Mouse (Mus musculus) heart, adult 2 months (tissue): ENCODE data around the gene Il1r1. TPM values are rescaled to one million over a fixed set of nuclear protein-coding genes. Genes with fewer than 3 reads are reported as not detected.
A peak's percentile ranks its signal among the peaks of the same experiment; 100 is the strongest.

ENCODE experiments used
- DNase-seq, 2 experiments: peaks; one replicate each; pipeline ENCODE4 v3.0.0; 2021
- H3K27ac ChIP-seq: fragments of 200-600 bp; 2 replicates; pipeline ENCODE4 v1.8.1; 2022
- H3K27me3 ChIP-seq: fragments of 200-500 bp; 2 replicates; pipeline ENCODE4 v1.6.1; 2012; ENCODE audit warnings: mild to moderate bottlenecking, low read length, inconsistent platforms, mixed read lengths; ENCODE audit not compliant: control insufficient read depth, insufficient read depth
- H3K36me3 ChIP-seq: fragments of 200-500 bp; 2 replicates; pipeline ENCODE4 v1.6.1; 2012; ENCODE audit warnings: low read length, inconsistent platforms; ENCODE audit not compliant: control insufficient read depth, insufficient read depth
- H3K4me1 ChIP-seq: fragments of 200-500 bp; 2 replicates; pipeline ENCODE4 v1.6.1; 2011; ENCODE audit warnings: low read length; ENCODE audit not compliant: control insufficient read depth, insufficient read depth
- H3K4me3 ChIP-seq: fragments of 200-600 bp; 2 replicates; pipeline ENCODE4 v1.8.1; 2022
- H3K79me2 ChIP-seq: fragments of 200-500 bp; replicated peaks from 2 replicates; pipeline ENCODE4 v1.6.1; 2012; ENCODE audit warnings: mild to moderate bottlenecking, inconsistent platforms, low read length, moderate library complexity, mixed read lengths; ENCODE audit not compliant: control insufficient read depth, insufficient read depth
- H3K9ac ChIP-seq: fragments of 200-500 bp; 2 replicates; pipeline ENCODE4 v1.6.1; 2012; ENCODE audit warnings: low read depth, mild to moderate bottlenecking, control low read depth, inconsistent platforms, low read length, mixed read lengths
- CTCF ChIP-seq: fragments of 200-600 bp; IDR thresholded peaks from 2 replicates; pipeline ENCODE4 v1.8.1; 2022; ENCODE audit warnings: antibody characterized with exemption, mild to moderate bottlenecking, moderate library complexity
- EP300 ChIP-seq: fragments of 200-500 bp; IDR thresholded peaks from 2 replicates; pipeline ENCODE4 v1.6.1; 2011; ENCODE audit warnings: low read depth, low read length, control low read depth; ENCODE audit not compliant: insufficient read depth
- POLR2A ChIP-seq: fragments of 200-500 bp; IDR thresholded peaks from 2 replicates; pipeline ENCODE4 v1.6.1; 2011; ENCODE audit warnings: mild to moderate bottlenecking, low read depth, low read length, control low read depth; ENCODE audit not compliant: insufficient read depth
- WGBS: fragments of 180-500 bp; shearing (Covaris S2); methylation state at CpG from one replicate; pipeline ENCODE4 v1.1.7; 2018; 5-methylcytosine and 5-hydroxymethylcytosine counted together
- intact Hi-C: fragments of 180-260 bp; cut with DNase I; formaldehyde crosslinking; loops from one replicate; pipeline ENCODE4 v1.15.1; 2025
- polyA plus RNA-seq: library from polyadenylated mRNA; depleted of rRNA; stranded (reverse); fragments of >200 nt; gene quantifications from 2 replicates; pipeline ENCODE4 v1.2.3, GENCODE M21; 2012
- total RNA-seq, 2 experiments: library from RNA; stranded (reverse); gene quantifications; 2 replicates each; pipeline ENCODE4 v1.2.3; 2021

The Il1r1 gene
- total and polyA plus RNA-seq, 3 experiments: 4.8 to 6.1 (median 5.5) TPM

- no peak for DNase-seq
- Histone ChIP-seq H3K27ac (no peak overlapping the region), H3K27me3 (no peaks in the 10 kb centered on the region), H3K36me3 (peaks cover 2% of the 10 kb centered on the region), H3K4me3 (no peak overlapping the region), H3K4me1 (peaks cover 7% of the 10 kb centered on the region; the same call in 1 of the 2 replicates), H3K9ac (no peak overlapping the region), H3K79me2 (peaks cover 3% of the 10 kb centered on the region; the same call in 1 of the 2 replicates)
- intact Hi-C loops: no loop called here
- TF ChIP-seq EP300: no peak
- no peak for TF ChIP-seq CTCF
- 58% methylated on average over 4 of the region's 4 CpGs for WGBS
Measured at GRCm38 (mm10) chr1:40281950-40282349, 57.1 kb downstream of the Il1r1 start.

- H3K36me3 ChIP-seq: no peaks in the 10 kb centered on the region; the same call in 1 of the 2 replicates
- H3K9ac ChIP-seq: no peak overlapping the region
- intact Hi-C loops: no loop called here
- TF ChIP-seq POLR2A: no peak
- no peak for TF ChIP-seq EP300
- no peak for TF ChIP-seq CTCF
- no peak overlapping the region for H3K4me3 ChIP-seq
- peaks cover 3% of the 10 kb centered on the region; the same call in 1 of the 2 replicates for H3K79me2 ChIP-seq
- no peak overlapping the region for H3K27ac ChIP-seq
- WGBS: 72% methylated on average over 3 of the region's 3 CpGs
- no peak for DNase-seq
- H3K27me3 ChIP-seq: no peaks in the 10 kb centered on the region
- peaks cover 7% of the 10 kb centered on the region; the same call in 1 of the 2 replicates for H3K4me1 ChIP-seq
Measured at GRCm38 (mm10) chr1:40282394-40282793, 57.5 kb downstream of the Il1r1 start.

DNA sequence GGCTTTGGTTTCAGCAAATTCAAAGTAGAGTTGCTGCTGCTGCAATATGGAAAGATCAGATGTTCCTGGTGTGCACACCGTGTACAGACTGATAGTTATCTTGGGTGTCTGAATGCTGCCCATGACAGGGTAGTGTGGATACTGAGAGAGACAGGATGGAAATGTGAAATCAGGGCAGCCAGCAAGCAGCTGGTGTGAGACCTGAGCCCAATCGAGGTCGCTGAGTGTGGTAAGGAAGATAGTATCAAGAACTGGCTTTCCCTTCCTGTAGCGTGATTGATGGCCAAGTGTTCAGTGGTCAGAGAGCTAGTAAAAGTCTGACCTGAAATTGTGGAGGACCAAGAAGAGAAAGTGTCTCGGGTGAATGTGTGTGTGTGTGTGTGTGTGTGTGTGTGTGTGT is 59.1 kb downstream of the Il1r1 start:
- Histone ChIP-seq H3K9ac (no peak overlapping the region), H3K27ac (no peak overlapping the region), H3K4me1 (peaks cover 13% of the 10 kb centered on the region), H3K79me2 (no peaks in the 10 kb centered on the region), H3K27me3 (no peaks in the 10 kb centered on the region), H3K36me3 (peaks cover 5% of the 10 kb centered on the region; the same call in 1 of the 2 replicates), H3K4me3 (no peak overlapping the region)
- intact Hi-C loops: no loop called here
- 49% methylated on average over 5 of the region's 5 CpGs for WGBS
- TF ChIP-seq CTCF: no peak
- no peak for TF ChIP-seq POLR2A
- no peak for TF ChIP-seq EP300
- no peak for DNase-seq

DNA sequence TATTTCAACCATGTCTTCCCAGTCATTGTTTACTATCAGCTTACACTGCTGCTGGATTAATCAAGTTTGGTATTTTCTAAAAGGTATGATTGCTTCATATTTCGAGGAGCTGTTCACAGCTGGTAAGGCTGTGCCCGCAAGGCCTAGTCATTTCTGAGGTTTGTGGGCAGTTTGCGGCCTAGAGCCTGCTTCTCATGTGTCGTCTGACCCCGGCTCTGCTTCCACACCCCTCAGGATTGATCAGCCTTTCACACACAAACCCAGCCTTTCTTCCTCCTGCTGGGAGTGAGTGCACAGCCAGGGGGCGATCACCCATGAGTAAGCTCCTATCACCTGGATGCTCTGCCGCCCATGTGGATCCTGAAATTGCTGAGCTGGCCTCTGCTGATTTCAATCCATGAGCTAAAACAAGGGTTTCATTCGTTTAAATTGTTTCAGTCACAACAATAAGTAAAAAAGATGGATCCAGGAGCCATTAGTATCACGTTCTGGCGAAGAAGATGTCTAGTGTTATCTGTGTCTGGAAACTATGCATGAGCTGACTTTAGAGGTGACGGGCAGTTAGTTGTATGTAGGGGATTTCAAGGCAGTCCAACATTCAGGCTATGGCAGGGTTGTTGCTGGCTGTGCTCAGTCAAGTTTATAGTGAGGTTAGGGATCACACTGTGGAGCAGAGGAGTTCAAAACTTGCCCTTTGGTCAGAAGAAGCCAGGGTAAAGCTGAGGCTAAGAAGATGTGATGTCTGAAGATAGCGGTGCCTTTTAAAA is 65.8 kb downstream of the Il1r1 start:
- no peak for TF ChIP-seq CTCF
- TF ChIP-seq EP300: no peak
- TF ChIP-seq POLR2A: no peak
- Histone ChIP-seq H3K4me1 (peaks cover 8% of the 10 kb centered on the region), H3K36me3 (peaks cover 5% of the 10 kb centered on the region; the same call in 1 of the 2 replicates), H3K79me2 (no peaks in the 10 kb centered on the region), H3K27ac (no peak overlapping the region), H3K9ac (no peak overlapping the region), H3K27me3 (no peaks in the 10 kb centered on the region), H3K4me3 (no peak overlapping the region)
- no peak for DNase-seq
- intact Hi-C loops: no loop called here
- 91% methylated on average over 12 of the region's 12 CpGs for WGBS

DNA sequence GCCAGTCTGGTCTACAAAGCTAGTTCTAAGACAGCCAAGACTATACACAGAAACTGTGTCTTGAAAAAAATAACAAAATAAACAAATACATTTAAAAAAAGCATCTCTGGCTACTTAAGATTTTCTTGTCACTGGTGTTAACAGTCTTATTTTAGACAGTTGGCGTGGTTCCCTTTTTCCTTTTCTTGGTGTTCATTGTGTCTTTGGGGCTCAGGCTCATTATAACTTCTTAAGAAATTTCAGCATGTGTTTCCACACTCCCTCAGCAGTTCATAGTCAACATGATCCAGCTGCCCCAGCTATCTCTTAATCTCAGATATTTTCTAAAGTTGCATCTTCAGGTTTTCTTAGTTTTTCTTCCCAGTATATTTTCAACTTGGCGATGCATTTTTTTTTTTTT is 67.4 kb downstream of the Il1r1 start:
- TF ChIP-seq POLR2A: no peak
- TF ChIP-seq EP300: no peak
- TF ChIP-seq CTCF: no peak
- Histone ChIP-seq H3K4me3 (no peak overlapping the region), H3K9ac (no peak overlapping the region), H3K4me1 (peaks cover 7% of the 10 kb centered on the region), H3K79me2 (no peaks in the 10 kb centered on the region), H3K27ac (no peak overlapping the region), H3K27me3 (no peaks in the 10 kb centered on the region), H3K36me3 (peaks cover 5% of the 10 kb centered on the region; the same call in 1 of the 2 replicates)
- no peak for DNase-seq
- 85% methylated on average over 2 of the region's 2 CpGs for WGBS
- intact Hi-C loops: no loop called here

DNA sequence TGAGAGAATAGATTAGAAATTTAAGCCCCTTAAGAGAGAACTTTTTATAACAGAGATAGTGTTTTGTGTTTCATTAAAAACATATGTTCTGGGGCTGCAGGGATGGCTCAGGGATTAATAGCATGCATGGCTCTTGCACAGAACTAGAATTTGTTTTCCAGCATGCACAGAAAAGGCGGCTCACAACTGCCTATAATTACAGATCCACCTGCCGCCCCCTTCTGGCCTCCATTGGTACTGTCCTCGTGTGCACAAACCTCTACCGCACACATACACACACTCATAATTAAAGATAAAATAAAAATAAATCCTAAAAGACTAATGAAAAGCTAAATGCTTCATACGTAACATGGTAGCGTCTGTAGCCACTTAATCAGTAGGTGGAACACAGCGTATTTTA is 69.0 kb downstream of the Il1r1 start:
- no peak for DNase-seq
- intact Hi-C loops: loop anchor here (2.0 kb wide), 1 partner anchor 177 kb away; no protein-coding TSS in a partner anchor
- Histone ChIP-seq H3K9ac (no peak overlapping the region), H3K27ac (no peak overlapping the region), H3K27me3 (no peaks in the 10 kb centered on the region), H3K79me2 (no peaks in the 10 kb centered on the region), H3K4me1 (peaks cover 2% of the 10 kb centered on the region), H3K4me3 (no peak overlapping the region), H3K36me3 (no peaks in the 10 kb centered on the region; the same call in 1 of the 2 replicates)
- TF ChIP-seq EP300 (no peak), CTCF (peak; percentile 59)
- WGBS: 96% methylated on average over 7 of the region's 7 CpGs
